Mouse (Mus musculus) heart, embryonic 16.5 days (tissue): Measurements from ENCODE around the gene Zdbf2. TPM values are rescaled to one million over a fixed set of nuclear protein-coding genes. Genes with fewer than 3 reads are reported as not detected.

ENCODE experiments used
- ATAC-seq: fragments of 200-750 bp; cut with Nextera tagmentation; replicated peaks from 2 replicates; pipeline ENCODE4 v1.8.0; 2017; ENCODE audit warnings: moderate number of reproducible peaks; ENCODE audit not compliant: insufficient read depth, low FRiP score; ENCODE audit errors: extremely low read depth
- H3K27ac ChIP-seq: fragments of 300-500 bp; sonication (generic); 2 replicates; pipeline ENCODE4 v1.5.1; 2014; ENCODE audit warnings: mild to moderate bottlenecking, low read length, control low read depth, moderate library complexity
- H3K27me3 ChIP-seq: fragments of 300-500 bp; sonication (generic); 2 replicates; pipeline ENCODE4 v1.6.1; 2014; ENCODE audit warnings: low read length, mixed read lengths; ENCODE audit not compliant: control insufficient read depth, insufficient read depth
- H3K36me3 ChIP-seq: fragments of 300-500 bp; sonication (generic); 2 replicates; pipeline ENCODE4 v1.6.1; 2014; ENCODE audit not compliant: control insufficient read depth, insufficient read depth
- H3K4me1 ChIP-seq: fragments of 300-500 bp; sonication (generic); 2 replicates; pipeline ENCODE4 v1.6.1; 2014; ENCODE audit warnings: low read length, mixed read lengths; ENCODE audit not compliant: control insufficient read depth, insufficient read depth
- H3K4me2 ChIP-seq: fragments of 300-500 bp; sonication (generic); 2 replicates; pipeline ENCODE4 v1.6.1; 2014; ENCODE audit warnings: low read depth, mild to moderate bottlenecking, control low read depth, low read length
- H3K4me3 ChIP-seq: fragments of 300-500 bp; sonication (generic); 2 replicates; pipeline ENCODE4 v1.5.1; 2014; ENCODE audit warnings: mild to moderate bottlenecking, control low read depth, low read length
- H3K9ac ChIP-seq: fragments of 300-500 bp; sonication (generic); 2 replicates; pipeline ENCODE4 v1.6.1; 2014; ENCODE audit warnings: low read length, control low read depth
- H3K9me3 ChIP-seq: fragments of 300-500 bp; sonication (generic); replicated peaks from 2 replicates; pipeline ENCODE4 v1.6.1; 2016; ENCODE audit warnings: low read length; ENCODE audit not compliant: control insufficient read depth
- WGBS: fragments of 180-500 bp; shearing (Covaris S2); extraction: QIAGEN DNeasy Blood & Tissue Kit; methylation state at CpG from one replicate; pipeline ENCODE4 v1.1.7; 2014; 5-methylcytosine and 5-hydroxymethylcytosine counted together
- polyA plus RNA-seq: library from polyadenylated mRNA; unstranded; fragments of >200 nt; fragmentation: Nextera tagmentation; extraction: Ambion mirVana; gene quantifications from 2 replicates; pipeline ENCODE4 v1.2.1, GENCODE M21; 2015

Gene Zdbf2
- polyA plus RNA-seq, 1 experiment from 2014 or later = 3.2 TPM

GRCm38 (mm10) chr1:63259916-63260741 is 12.9 kb upstream of the Zdbf2 start:
- Histone ChIP-seq H3K27ac (no peak overlapping the region), H3K9me3 (no peaks in the 10 kb centered on the region), H3K36me3 (no peaks in the 10 kb centered on the region), H3K4me1 (no peaks in the 10 kb centered on the region), H3K4me2 (no peak overlapping the region), H3K9ac (no peak overlapping the region), H3K27me3 (peaks cover 79% of the 10 kb centered on the region), H3K4me3 (no peak overlapping the region)
- no peak for ATAC-seq
- WGBS = 39% methylated on average over 17 of the region's 17 CpGs

GRCm38 (mm10) chr1:63260742-63261033 is 12.4 kb upstream of the Zdbf2 start:
- H3K9me3 ChIP-seq = no peaks in the 10 kb centered on the region
- peaks cover 78% of the 10 kb centered on the region for H3K27me3 ChIP-seq
- no peaks in the 10 kb centered on the region for H3K36me3 ChIP-seq
- no peak overlapping the region for H3K9ac ChIP-seq
- H3K4me3 ChIP-seq = no peak overlapping the region
- 41% methylated on average over 5 of the region's 5 CpGs for WGBS
- no peaks in the 10 kb centered on the region for H3K4me1 ChIP-seq
- H3K27ac ChIP-seq = no peak overlapping the region
- no peak overlapping the region for H3K4me2 ChIP-seq
- no peak for ATAC-seq

GRCm38 (mm10) chr1:63261041-63261590 is 11.9 kb upstream of the Zdbf2 start:
- ATAC-seq = no peak
- Histone ChIP-seq H3K4me1 (no peaks in the 10 kb centered on the region), H3K27ac (no peak overlapping the region), H3K4me2 (no peak overlapping the region), H3K9me3 (no peaks in the 10 kb centered on the region), H3K4me3 (no peak overlapping the region), H3K9ac (no peak overlapping the region), H3K27me3 (peaks cover 78% of the 10 kb centered on the region), H3K36me3 (no peaks in the 10 kb centered on the region)
- WGBS = 37% methylated on average over 17 of the region's 17 CpGs

- Histone ChIP-seq H3K9ac (no peak overlapping the region), H3K36me3 (no peaks in the 10 kb centered on the region), H3K4me3 (no peak overlapping the region), H3K27ac (no peak overlapping the region), H3K4me2 (no peak overlapping the region), H3K9me3 (no peaks in the 10 kb centered on the region), H3K4me1 (no peaks in the 10 kb centered on the region), H3K27me3 (peaks cover 76% of the 10 kb centered on the region)
- ATAC-seq = no peak
- 38% methylated on average over 11 of the region's 11 CpGs for WGBS
Measured at GRCm38 (mm10) chr1:63263671-63264070, 9.4 kb upstream of the Zdbf2 start.

- no peaks in the 10 kb centered on the region for H3K9me3 ChIP-seq
- no peak for ATAC-seq
- 33% methylated on average over 4 of the region's 4 CpGs for WGBS
- no peaks in the 10 kb centered on the region for H3K36me3 ChIP-seq
- no peak overlapping the region for H3K27ac ChIP-seq
- no peak overlapping the region for H3K9ac ChIP-seq
- H3K27me3 ChIP-seq = peaks cover 82% of the 10 kb centered on the region
- no peaks in the 10 kb centered on the region for H3K4me1 ChIP-seq
- H3K4me2 ChIP-seq = no peak overlapping the region
- H3K4me3 ChIP-seq = no peak overlapping the region
Measured at GRCm38 (mm10) chr1:63265461-63265860, 7.6 kb upstream of the Zdbf2 start.

- no peak overlapping the region for H3K27ac ChIP-seq
- peaks cover 81% of the 10 kb centered on the region for H3K27me3 ChIP-seq
- no peaks in the 10 kb centered on the region for H3K9me3 ChIP-seq
- H3K4me1 ChIP-seq = no peaks in the 10 kb centered on the region
- H3K4me3 ChIP-seq = no peak overlapping the region
- H3K9ac ChIP-seq = no peak overlapping the region
- no peak overlapping the region for H3K4me2 ChIP-seq
- WGBS = 46% methylated on average over 12 of the region's 12 CpGs
- no peaks in the 10 kb centered on the region for H3K36me3 ChIP-seq
- no peak for ATAC-seq
Measured at GRCm38 (mm10) chr1:63266121-63266520, 6.9 kb upstream of the Zdbf2 start.

DNA sequence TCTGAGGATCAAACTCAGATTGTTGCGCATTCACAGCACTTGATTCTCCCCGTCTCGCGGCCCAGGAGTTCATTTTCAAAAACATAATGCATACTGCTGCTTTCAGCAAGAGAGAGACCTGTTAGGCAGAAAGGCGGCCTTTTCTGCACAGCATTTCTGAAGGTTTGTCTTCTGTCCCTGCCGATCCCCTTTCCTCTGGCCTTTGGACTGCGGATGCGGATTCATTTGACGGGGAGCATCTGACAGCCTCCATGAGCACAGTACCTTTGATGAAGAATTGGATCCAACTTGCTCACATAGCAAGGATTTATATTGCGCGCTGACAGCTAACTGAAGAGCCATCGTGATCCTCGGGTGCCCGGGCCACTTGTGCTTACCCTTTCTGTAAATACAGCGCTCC is 6.3 kb upstream of the Zdbf2 start:
- H3K4me1 ChIP-seq = no peaks in the 10 kb centered on the region
- H3K27me3 ChIP-seq = peaks cover 82% of the 10 kb centered on the region
- no peak overlapping the region for H3K4me2 ChIP-seq
- H3K4me3 ChIP-seq = no peak overlapping the region
- no peak overlapping the region for H3K27ac ChIP-seq
- H3K9ac ChIP-seq = no peak overlapping the region
- no peaks in the 10 kb centered on the region for H3K9me3 ChIP-seq
- ATAC-seq = no peak
- no peaks in the 10 kb centered on the region for H3K36me3 ChIP-seq
- 44% methylated on average over 15 of the region's 15 CpGs for WGBS

- H3K9ac ChIP-seq = no peak overlapping the region
- 24% methylated on average over 8 of the region's 8 CpGs for WGBS
- H3K27me3 ChIP-seq = peaks cover 56% of the 10 kb centered on the region
- peak overlapping the region; percentile 62; the same call in 1 of the 2 replicates for H3K4me2 ChIP-seq
- no peaks in the 10 kb centered on the region for H3K9me3 ChIP-seq
- ATAC-seq = no peak
- no peak overlapping the region for H3K27ac ChIP-seq
- H3K36me3 ChIP-seq = no peaks in the 10 kb centered on the region
- H3K4me1 ChIP-seq = peaks cover 5% of the 10 kb centered on the region
- H3K4me3 ChIP-seq = no peak overlapping the region
Measured at GRCm38 (mm10) chr1:63272125-63272675, 865 bp upstream of the Zdbf2 start.

DNA sequence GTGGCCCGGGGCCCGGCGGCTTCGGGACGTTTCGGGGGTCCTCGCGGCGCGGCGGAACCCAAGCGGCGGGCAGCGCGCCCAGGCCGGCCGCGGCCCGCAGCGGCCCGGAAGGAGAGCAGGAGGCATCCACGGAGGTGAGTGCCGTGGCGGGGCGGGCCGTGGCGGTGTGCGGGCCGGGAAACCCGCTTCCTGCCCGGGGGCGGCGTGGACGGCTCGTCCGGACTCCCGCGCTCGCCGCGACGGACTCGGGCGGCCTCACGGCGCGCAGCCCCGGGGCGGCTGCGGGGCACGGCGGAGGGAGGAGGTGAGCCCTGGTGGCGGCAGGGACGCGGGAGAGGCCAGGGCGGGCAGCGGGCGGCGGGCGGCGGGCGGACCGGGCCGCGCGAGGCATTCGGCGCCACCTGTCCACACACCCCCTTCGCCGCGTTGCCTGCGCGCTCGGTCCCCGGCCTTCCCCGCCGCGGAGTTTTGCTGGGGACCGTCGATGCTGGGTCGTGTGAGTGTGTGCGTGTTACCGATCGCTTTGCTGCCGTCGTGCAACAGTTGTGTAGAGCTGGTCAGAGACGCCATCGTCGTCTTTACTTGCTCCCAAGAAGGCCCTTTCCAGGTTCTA is 380 bp downstream of the Zdbf2 start:
- Histone ChIP-seq H3K36me3 (no peaks in the 10 kb centered on the region), H3K9ac (peak overlapping the region; percentile 75), H3K27me3 (peaks cover 52% of the 10 kb centered on the region), H3K4me3 (peak overlapping the region; percentile 64), H3K9me3 (no peaks in the 10 kb centered on the region), H3K4me1 (peaks cover 5% of the 10 kb centered on the region), H3K4me2 (peak overlapping the region; percentile 62), H3K27ac (peak overlapping the region; percentile 64; the same call in 1 of the 2 replicates)
- ATAC-seq = peak; percentile 50
- WGBS = under 1% methylated on average over 84 of the region's 89 CpGs
